Mouse (Mus musculus): ENCODE data around the gene Grxcr1. TPM values are rescaled to one million over a fixed set of nuclear protein-coding genes. Genes with fewer than 3 reads are reported as not detected.

The Grxcr1 gene
- polyA plus RNA-seq, 3 experiments from 2014 or later: not detected

- ATAC-seq: no peak
Measured at GRCm38 (mm10) chr5:68093085-68093484, 61.5 kb downstream of the Grxcr1 start.

- no peak for ATAC-seq
Measured at GRCm38 (mm10) chr5:68097665-68098624, 66.3 kb downstream of the Grxcr1 start.

GRCm38 (mm10) chr5:68112430-68113036, 80.9 kb downstream of the Grxcr1 start:
- ATAC-seq: no peak

GRCm38 (mm10) chr5:68120880-68121279, 89.2 kb downstream of the Grxcr1 start:
- ATAC-seq: no peak

- ATAC-seq: no peak
Measured at GRCm38 (mm10) chr5:68122883-68123282, 91.2 kb downstream of the Grxcr1 start.

GRCm38 (mm10) chr5:68125478-68125877, 93.8 kb downstream of the Grxcr1 start:
- ATAC-seq: no peak

GRCm38 (mm10) chr5:68128421-68128820, 96.8 kb downstream of the Grxcr1 start:
- ATAC-seq: no peak

- no peak for ATAC-seq
Measured at GRCm38 (mm10) chr5:68128821-68129608, 97.4 kb downstream of the Grxcr1 start.

GRCm38 (mm10) chr5:68146818-68147217, 115.2 kb downstream of the Grxcr1 start:
- ATAC-seq: no peak

GRCm38 (mm10) chr5:68149946-68150345, 118.3 kb downstream of the Grxcr1 start:
- ATAC-seq: no peak

- ATAC-seq: no peak
Measured at GRCm38 (mm10) chr5:68150347-68151043, 118.9 kb downstream of the Grxcr1 start.

- no peak for ATAC-seq
Measured at GRCm38 (mm10) chr5:68162503-68162902, 130.9 kb downstream of the Grxcr1 start.

- no peak for ATAC-seq
Measured at GRCm38 (mm10) chr5:68165954-68166353, 134.3 kb downstream of the Grxcr1 start.

Other genes with a start within 250 kb of the Grxcr1 start
- 10 to 100 TPM in 2 of 3 experiments, 1 to 10 TPM in 1; 5.0 to 12.7 (median 12.0) TPM for gene Atp8a1, start 184.4 kb upstream of the Grxcr1 start, polyA plus RNA-seq (2017; shearing (Covaris generic))
- gene Gm5108, start 90.2 kb upstream of the Grxcr1 start, polyA plus RNA-seq (2017; shearing (Covaris generic)): not detected
- not detected for gene Gm21905, start 85.4 kb upstream of the Grxcr1 start, polyA plus RNA-seq (2017; shearing (Covaris generic))

Data from inflammation-experienced regulatory T-cells, adult 6 months (primary cell).